8 mouse cellular contexts compared by ENCODE assay signal in the genomic region with DNA sequence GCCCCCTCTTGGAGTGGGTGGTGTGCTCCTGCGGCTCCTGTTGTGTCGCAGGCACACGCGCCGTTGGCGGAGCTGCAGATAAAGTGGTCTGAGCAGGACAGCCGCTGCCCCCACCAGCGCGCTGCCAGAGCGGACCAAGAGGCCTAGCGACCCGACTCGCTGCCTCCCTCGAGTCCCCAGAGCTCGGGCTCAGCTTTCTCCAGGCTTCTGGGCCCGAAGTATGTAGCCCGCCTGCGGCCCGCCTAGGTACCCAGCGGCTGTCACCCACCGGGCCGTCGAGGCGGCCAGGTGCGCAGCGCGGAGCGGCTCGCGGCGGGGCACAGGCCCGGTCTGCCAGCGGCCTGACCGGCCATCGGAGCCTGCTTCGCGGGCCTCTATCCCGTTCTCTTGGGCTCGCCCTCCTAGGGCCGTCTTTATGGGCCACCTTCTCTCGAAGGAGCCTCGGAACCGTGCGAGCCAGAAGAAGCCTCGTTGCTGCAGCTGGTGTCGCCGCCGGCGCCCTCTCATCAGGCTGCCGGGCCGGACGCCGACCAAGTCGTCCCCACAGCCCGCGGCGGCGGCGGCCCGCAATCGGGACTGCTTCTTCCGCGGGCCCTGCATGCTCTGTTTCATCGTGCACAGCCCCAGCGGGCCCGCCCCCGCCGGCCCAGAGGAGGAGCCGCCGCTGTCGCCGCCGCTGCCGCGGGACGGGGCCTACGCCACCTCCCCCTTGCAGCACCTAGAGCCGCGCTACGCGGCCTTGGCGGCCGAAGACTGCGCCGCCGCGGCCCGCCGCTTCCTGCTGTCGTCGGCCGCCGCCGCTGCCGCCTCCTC. TPM values are rescaled to one million over a fixed set of nuclear protein-coding genes. Genes with fewer than 3 reads are reported as not detected.
A peak's percentile ranks its signal among the peaks of the same experiment; 100 is the strongest.
DNase-seq lines count a peak whose midpoint lies in the region; ATAC-seq and TF ChIP-seq lines count a peak whose summit lies in the region.

TSS of gene B630019K06Rik (plus strand) at position 40 of the 813 bp plus-strand sequence.

- H3K9ac ChIP-seq in hindbrain, embryonic 14.5 days: peak within 1 kb of the TSS; percentile 90

- peaks cover 12% of the 10 kb centered on the region for H3K27me3 ChIP-seq in Patski
- H3K27me3 ChIP-seq in hindbrain, embryonic 14.5 days (ENCODE audit: control insufficient read depth, insufficient read depth, low read length): no peaks in the 10 kb centered on the region

- peak within 1 kb of the TSS; percentile 57 for H3K4me3 ChIP-seq in hindbrain, embryonic 14.5 days (replicated peaks; ENCODE audit: low read length)

- DNase-seq in Patski (ENCODE audit: low read depth, low spot score): no peak
- peak; percentile 55 to 61 for DNase-seq in cerebellum, postnatal 14 days
- DNase-seq in gastrocnemius, adult 18-20 months (ENCODE audit: low spot score): peak; percentile 42
- peak; percentile 38 for DNase-seq in hindbrain, embryonic 14.5 days (ENCODE audit: low spot score)
- peak; percentile 64 to 69 for DNase-seq in layer of hippocampus, postnatal 36 days
- peak; percentile 66 for DNase-seq in lung, postnatal 14 days
- DNase-seq in retina, embryonic 14.5 days (ENCODE audit: low spot score): peak; percentile 58
- peak; percentile 60 for DNase-seq in urinary bladder, adult 2 months (ENCODE audit: low spot score)

- H3K9me3 ChIP-seq in hindbrain, embryonic 14.5 days (ENCODE audit: control insufficient read depth, low read length): no peaks in the 10 kb centered on the region

- POLR2A ChIA-PET in Patski (lab: Charles Lee): no interaction called here

- peak within 1 kb of the TSS; percentile 68 for H3K4me2 ChIP-seq in hindbrain, embryonic 14.5 days (replicated peaks)

- 33% methylated on average over 65 of the region's 95 CpGs for WGBS in hindbrain, embryonic 14.5 days

- H3K36me3 ChIP-seq in hindbrain, embryonic 14.5 days (replicated peaks; ENCODE audit: control insufficient read depth, insufficient read depth): no peaks in the 10 kb centered on the region

- TF ChIP-seq CTCF in Patski (IDR thresholded peaks at IDR 0.05): no peak

- H3K27ac ChIP-seq in hindbrain, embryonic 14.5 days: peak within 1 kb of the TSS; percentile 90

- 0 out of 2 replicates have a peak, but pooled peaks cover 7% of the 10 kb centered on the region for H3K4me1 ChIP-seq in hindbrain, embryonic 14.5 days (replicated peaks; ENCODE audit: control insufficient read depth, insufficient read depth, low read length)

- CTCF ChIA-PET in Patski (lab: Charles Lee): no interaction called here

- in situ Hi-C loops in Patski (cut with MboI; ENCODE audit: low pct_unique_long_range_greater_than_20kb): no loop called here

- peak; percentile 96 for ATAC-seq in Patski
- ATAC-seq in hindbrain, embryonic 14.5 days (ENCODE audit: low FRiP score): peak; percentile 87

RNA-seq across cellular contexts. Expression of gene B630019K06Rik, which starts in this region (rescaled TPM):
- 6.3 TPM for polyA plus RNA-seq in Patski (2021)
- total RNA-seq in gastrocnemius, adult 18-20 months (2021): under 1 TPM; 0.23 to 0.28 TPM
- 39.1 and 40.7 TPM in 2 replicates for polyA plus RNA-seq in hindbrain, embryonic 14.5 days (2014; fragmentation: Nextera tagmentation; extraction: Ambion mirVana)
- 10 to 100 TPM; 29.7 to 31.9 TPM for total RNA-seq in layer of hippocampus, postnatal 36 days (2021)
- 2.1 and 2.2 TPM in 2 replicates for polyA plus RNA-seq in urinary bladder, adult 2 months (2012; rRNA removed)

Comparison
In these comparisons a context has a peak if more than half of its experiments do, and no peak if none do; other contexts are left out.
1. RNA of gene B630019K06Rik (total RNA-seq): 29.7 to 31.9 TPM in layer of hippocampus, postnatal 36 days; 0.23 to 0.28 TPM in gastrocnemius, adult 18-20 months; every median in the first group is over 10 times any median in the second.
2. Peak in DNase-seq in gastrocnemius, adult 18-20 months; RNA of the gene not detected or under 1 TPM.